Mouse (Mus musculus): ENCODE measurements at regions not wholly inside any gene's neighbourhood (a gene's known extent, or its start where the extent isn't known, plus 50 kb on each side); places are given as distances from the start of the nearest gene placed in this dataset.

- no peak for DNase-seq (ENCODE audit: low spot score)
These were observed 125.6 kb downstream of the Smad6 start for GRCm38 (mm10) chr9:63896073-63896807.

GRCm38 (mm10) chr9:63892235-63892971 is 129.5 kb downstream of the Smad6 start:
- no peak for DNase-seq (ENCODE audit: low spot score)

GRCm38 (mm10) chr9:63890717-63891116 is 131.1 kb downstream of the Smad6 start:
- DNase-seq (ENCODE audit: low spot score): no peak

- no peak for DNase-seq (ENCODE audit: low spot score)
These were observed 131.8 kb upstream of the Smad3 start for GRCm38 (mm10) chr9:63889570-63889969.

DNA sequence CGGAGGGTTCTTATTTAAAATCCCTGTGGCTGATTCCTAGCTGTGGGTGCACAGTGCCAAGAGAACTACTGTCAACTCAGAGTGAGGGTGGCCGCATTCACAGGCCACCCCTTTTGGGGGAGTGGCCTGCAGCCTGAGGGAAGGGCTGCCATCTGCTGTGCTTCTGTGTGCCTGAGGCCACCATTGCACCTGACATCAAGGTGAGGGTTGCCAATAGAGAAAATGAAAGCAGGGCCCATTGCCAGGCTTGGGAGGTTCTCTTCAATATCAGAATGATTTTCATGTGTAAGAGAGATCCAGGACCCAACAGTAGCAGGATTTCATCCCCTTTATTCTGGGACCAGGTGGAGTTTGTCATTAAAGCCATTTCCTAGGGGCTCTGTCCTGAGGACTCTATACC is 127.2 kb upstream of the Smad3 start:
- DNase-seq (ENCODE audit: low spot score): no peak

DNA sequence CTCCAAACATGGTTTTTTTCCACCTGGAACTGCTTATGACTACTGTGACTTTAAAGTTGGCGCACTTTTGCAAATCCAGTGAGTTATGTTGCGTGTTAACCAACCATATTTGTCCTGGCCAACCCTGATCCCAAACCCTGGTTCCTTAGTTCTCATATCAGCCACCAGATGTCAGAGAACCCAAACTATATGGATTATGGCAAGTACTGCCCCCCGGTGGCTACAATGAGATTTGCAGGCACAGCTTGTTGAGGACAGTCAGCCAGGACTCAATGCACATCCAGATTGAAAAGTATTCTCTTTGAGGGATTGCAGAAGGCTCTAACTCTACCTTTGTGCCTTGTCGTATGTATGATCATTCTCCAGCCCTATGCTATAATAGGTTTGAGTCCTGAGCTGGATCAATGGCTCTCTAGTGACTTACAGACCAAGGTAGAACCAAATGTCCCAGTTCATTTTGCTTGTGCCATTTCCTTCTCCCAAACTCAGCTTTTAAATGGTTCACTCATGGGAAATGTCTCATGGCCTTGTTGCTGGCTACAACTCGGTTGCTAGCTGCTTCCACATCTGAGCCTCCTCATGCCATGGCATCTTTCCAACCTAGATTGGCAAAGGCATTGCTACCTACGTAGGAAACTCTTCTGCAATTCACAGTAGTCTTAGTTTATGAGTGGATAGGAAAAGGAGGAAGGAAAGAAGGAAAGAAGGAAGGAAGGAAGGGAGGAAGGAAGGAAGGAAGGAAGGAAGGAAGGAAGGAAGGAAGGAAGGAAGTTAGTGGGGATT is 126.1 kb upstream of the Smad3 start:
- DNase-seq (ENCODE audit: low spot score): no peak

DNA sequence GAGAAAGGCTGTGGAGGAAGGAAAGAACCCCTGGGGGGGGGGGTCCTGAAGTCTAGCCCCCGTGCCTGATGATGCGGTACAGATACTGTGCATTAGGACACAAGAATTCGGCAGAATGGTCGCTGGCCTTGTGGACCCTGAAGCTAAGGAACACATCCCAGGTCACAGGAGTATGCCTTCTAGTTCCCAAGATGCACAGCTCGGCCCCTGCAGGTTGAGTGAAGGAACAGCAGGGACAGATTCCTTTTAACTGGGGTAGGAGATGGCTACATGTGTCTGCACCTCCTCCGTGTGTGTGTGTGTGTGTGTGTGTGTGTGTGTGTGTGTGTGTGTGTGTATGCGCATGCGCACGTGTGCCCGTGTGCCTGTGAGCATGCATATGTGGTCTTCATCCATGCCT is 123.9 kb upstream of the Smad3 start:
- no peak for DNase-seq (ENCODE audit: low spot score)

DNA sequence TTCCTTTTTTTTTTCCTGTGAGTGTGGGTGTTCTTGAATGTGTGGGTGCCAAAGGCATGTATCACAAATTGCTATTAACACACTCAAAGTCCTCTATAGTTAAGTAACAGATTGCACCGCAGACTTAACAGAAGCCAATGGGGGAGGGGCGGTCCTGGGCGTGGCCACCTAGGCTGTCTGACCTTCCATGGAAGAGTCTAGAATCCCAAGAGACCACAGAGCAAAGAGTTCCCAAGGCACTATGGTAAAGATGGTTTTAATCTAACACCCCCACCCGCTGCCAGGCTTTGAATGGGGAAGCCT is 123.4 kb upstream of the Smad3 start:
- DNase-seq (ENCODE audit: low spot score): no peak

- DNase-seq (ENCODE audit: low spot score): no peak
These were observed 122.9 kb upstream of the Smad3 start for GRCm38 (mm10) chr9:63880487-63881260.

DNA sequence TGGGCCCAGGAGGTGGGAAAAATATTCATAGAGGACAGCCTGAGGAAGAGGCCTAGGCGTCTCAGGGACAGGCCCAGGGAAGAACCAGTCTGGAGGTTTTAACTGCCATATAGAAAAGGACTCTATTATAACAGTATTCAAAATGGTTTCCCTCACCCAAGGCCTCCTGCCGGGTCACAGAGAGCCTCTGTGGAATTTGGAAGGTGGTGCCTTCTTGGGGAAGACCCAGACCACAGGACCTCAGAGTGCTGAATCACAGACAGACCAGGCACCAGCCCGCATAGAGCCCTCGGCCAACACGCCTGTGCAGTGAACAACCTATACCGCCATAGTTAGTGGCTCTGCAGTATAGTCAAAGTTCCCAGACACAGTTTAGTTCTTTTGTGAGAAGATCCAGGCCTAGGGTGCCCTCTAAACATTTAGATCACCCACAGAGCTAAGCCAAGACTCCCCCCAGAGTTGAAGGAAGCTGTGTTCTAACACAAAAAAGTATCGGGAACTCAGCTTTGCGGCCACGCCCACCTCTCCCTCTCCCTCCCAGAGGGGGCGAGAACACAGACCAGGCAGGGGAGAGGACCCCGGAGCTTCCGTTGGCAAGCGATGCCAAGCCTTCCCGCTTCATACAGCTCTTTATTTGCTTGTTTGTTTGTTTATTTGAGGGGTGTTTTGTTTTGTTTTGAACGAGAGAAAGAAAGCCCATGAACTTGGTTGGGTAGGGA is 122.1 kb upstream of the Smad3 start:
- DNase-seq (ENCODE audit: low spot score): peak; percentile 22

GRCm38 (mm10) chr9:63877864-63878263 is 120.1 kb upstream of the Smad3 start:
- no peak for DNase-seq (ENCODE audit: low spot score)

DNA sequence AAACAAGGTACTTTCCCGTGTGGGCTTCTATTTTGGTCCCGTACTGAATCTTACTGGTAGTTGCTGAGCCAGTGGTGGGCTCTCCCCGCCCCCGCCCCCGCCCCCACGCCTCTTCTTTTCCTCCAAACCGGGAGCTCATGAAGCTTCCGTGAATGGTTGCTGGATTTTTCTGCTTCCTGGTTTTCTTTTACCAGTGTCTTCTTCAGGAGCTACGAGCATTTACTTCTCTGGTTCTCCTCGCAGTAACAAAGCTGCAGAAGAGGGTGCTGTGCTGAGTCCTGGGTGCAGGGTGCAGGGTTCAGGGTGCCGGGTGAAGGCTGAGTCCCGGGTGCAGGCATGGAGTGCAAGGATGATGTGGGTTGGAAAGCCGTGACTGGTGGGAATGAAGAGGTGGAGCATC is 119.1 kb upstream of the Smad3 start:
- DNase-seq (ENCODE audit: low spot score): no peak

GRCm38 (mm10) chr9:63876023-63876422 is 118.2 kb upstream of the Smad3 start:
- no peak for DNase-seq (ENCODE audit: low spot score)

DNA sequence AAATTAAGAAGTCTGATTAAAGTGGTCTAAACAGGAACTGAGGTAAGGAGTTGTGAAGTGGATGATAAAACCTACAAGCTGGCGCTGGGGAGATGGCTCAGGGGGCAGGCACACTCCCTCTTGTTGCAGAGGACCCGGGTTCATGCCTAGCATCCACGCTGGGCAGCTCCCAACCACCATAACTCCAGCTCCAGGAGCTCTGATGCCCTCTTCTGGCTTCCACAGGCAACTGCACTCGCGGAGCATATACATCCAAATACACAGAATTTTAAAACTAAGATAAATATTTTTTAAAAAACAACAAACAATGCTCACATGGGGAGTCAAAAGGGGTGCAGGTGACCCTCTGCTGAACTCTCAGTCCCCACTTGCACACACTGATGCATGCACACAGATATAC is 117.4 kb upstream of the Smad3 start:
- no peak for DNase-seq (ENCODE audit: low spot score)

DNA sequence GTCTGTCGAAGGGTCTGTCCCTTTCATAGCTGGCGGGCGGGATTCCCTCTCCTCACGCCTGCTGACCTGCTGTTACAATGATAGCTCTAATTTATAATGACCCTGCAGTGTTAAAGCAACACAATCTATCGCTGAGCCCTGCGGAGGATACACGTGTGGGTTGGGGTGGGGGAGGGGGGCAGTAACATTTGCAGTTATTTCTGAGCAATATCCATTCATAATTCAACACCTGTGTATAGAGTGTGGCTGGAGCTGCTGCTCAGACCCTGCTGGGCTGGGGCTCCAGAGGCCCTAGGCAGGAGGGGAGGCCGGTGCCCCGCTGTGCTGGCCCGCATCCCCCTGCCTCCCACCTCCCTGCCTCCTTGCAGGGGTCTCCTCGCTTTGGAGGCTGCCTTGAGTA is 106.6 kb upstream of the Smad3 start:
- no peak for DNase-seq (ENCODE audit: low spot score)

DNA sequence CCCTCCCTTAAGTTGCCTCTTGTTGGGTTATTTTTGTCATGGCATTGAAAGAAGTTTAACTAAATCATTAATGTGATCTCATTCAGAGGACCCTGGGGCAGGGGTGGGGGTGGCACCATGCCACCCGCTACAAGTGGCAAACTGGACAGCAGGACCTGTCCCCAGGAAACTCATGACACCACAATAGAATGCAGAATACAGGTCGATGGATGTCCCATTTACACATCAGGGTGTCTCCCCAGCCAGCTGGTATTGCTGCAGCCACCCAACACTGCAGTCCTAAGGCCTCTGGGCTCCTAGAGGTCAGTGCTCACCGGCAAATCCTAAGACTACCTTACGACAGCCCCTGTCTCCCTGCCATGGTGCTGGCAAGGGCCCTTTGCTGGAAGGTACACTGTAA is 105.5 kb upstream of the Smad3 start:
- DNase-seq (ENCODE audit: low spot score): no peak

- peak; percentile 58 for DNase-seq (ENCODE audit: low spot score)
These were observed 104.6 kb upstream of the Smad3 start for GRCm38 (mm10) chr9:63862427-63862826.

GRCm38 (mm10) chr9:63861418-63861817 is 103.6 kb upstream of the Smad3 start:
- DNase-seq (ENCODE audit: low spot score): no peak

DNA sequence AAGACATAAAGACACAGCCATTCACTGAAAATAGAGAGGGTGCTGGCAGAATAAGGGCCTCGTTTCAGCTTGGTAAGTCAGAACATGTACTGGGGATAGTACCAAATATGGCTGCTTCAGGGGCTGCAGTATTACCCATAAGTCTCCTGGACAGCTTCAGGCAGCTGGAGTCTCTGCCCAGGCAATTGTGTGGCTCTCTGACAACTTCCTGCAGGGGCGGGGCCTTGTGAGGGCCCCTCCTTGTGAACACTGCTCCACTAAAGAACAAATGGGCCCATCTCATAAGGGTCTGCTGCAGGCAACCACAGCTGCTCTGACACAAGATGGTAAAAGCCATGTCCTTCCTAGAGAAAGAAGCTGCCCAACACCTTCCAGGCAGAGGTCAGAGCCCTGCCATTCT is 102.4 kb upstream of the Smad3 start:
- no peak for DNase-seq (ENCODE audit: low spot score)

- DNase-seq (ENCODE audit: low spot score): no peak
These were observed 98.4 kb upstream of the Smad3 start for GRCm38 (mm10) chr9:63856065-63856736.

DNA sequence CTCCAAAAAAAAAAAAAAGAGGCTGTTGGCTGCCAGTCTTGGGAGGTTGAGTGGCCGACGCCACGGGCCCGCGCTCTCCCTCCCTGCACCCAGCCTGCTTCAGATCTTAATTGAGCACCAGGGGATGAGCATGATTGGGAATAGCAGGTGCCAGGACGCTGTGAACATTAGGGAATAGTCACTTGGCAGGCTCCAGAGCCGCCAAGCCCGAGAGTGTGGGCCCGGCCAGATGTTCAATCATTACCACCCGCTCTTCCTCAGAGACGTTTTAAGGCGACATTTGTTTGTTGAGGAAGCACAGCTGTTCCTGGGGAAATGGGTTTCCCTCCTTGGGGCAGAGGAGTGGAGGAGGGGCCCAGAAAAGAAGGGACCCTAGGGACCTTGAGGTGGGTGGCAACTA is 94.0 kb upstream of the Smad3 start:
- peak; percentile 52 for DNase-seq (ENCODE audit: low spot score)

Measured in MN1 (cell line).